Mouse (Mus musculus): ENCODE measurements around the gene Tinagl1.

- no peak for TF ChIP-seq EP300 (IDR thresholded peaks at IDR 0.05; ENCODE audit: insufficient read depth, low read depth, low read length)
- TF ChIP-seq CTCF (IDR thresholded peaks at IDR 0.05), result no peak
- TF ChIP-seq POLR2A (IDR thresholded peaks at IDR 0.05; ENCODE audit: insufficient read depth, low read depth, low read length), result no peak
Measured at GRCm38 (mm10) chr4:130173911-130174311, 1.0 kb downstream of the Tinagl1 start.
